Mouse (Mus musculus): ENCODE results near the gene Bgn. TPM values are rescaled to one million over a fixed set of nuclear protein-coding genes. Genes with fewer than 3 reads are reported as not detected.

Bgn gene
- total RNA-seq (2022): 100 to 1,000 TPM; 152 to 198 (median 182) TPM

DNA sequence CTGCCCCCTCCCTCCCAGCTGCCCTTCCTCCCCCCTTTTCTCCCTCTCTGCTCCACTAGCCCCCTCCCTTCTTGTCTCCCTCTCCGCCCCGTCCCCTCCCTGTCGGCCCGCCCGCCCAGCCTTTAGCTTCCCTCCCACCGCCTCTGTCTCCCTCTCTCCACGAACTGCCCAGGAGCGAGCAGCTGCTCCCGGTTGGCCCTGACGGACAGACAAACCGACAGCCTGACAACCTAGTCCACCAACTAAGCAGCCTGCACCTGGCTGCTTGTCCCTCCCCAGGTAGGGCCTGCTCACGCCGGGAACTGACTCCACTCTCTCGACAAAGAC lies at the start of gene Bgn:
Gene Bgn (plus strand): TSS at position 119 of the 327 bp plus-strand sequence.
- DNase-seq (ENCODE audit: low spot score): no peak

- no peak for DNase-seq (ENCODE audit: low spot score)
Observed at GRCm38 (mm10) chrX:73435252-73435651, 48.1 kb upstream of the Bgn start, which contains the start of gene Trex2. Gene Trex2 (minus strand): TSS chrX:73435344.

DNA sequence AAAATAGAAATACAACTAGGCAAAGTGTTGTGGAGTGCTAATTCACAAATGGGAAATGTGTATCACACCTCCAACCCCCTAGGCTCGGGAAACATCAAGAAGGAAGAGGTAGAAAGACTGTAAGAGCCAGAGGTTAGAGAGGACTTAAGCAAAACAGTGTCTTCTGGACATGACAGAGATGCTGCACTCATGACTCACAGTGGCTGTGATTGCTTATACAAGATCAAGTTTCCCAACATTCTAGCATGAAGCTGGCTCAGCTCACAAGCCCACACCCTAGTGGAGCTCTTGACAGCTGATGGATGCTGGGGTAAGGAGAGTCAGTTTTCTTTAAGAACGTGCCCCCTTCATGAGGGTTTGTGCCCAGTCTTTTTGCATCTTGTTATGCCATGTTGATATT lies 42.0 kb upstream of the Bgn start:
- no peak for DNase-seq (ENCODE audit: low spot score)

DNA sequence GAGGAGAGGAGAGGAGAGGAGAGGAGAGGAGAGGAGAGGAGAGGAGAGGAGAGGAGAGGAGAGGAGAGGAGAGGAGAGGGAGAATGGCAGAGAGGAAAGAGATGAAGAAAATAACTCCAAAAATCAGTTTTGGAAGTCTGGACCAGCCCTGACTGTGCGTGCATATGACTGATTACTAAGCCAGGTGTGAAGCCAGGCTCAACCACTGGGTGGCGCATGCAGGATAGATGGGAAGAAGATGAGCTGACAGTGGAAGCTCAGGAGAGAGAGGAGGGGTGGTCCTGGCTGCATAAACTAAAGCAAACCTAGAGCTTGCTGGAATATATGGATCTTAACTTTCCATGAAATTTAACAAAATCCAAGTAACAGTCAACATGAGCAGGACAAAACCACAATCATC lies 31.5 kb upstream of the Bgn start:
- DNase-seq (ENCODE audit: low spot score): peak; percentile 31

DNA sequence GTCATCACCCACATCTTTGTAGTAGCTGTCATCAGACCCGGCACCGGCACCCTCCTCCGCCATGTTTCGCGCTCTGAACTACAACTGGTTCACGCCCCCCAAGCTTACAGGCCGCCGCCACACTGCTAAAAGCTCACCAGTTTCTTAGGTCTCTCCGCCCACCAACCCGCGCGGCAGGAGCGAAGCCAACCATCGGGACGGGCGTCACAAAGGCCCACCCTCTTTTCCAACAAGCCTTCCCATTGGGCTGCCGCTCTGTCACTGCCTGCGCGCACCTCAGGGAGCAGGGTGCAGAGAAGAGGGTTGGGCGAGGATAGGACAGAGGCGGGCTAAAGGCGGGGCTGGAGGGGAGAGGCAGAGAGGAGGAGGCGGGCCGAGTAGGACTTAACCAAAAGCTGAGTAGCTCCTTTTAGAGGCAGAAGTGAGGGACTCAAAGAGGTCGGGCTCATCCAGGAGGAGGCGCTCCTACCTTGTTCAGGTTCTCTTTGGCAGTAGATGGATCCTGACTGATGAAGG lies 24.5 kb upstream of the Bgn start, which contains the start of gene Haus7:
Gene Haus7 (minus strand): TSS at position 168 of the 516 bp plus-strand sequence.
- peak; percentile 92 for DNase-seq (ENCODE audit: low spot score)

- no peak for DNase-seq (ENCODE audit: low spot score)
Observed at GRCm38 (mm10) chrX:73460792-73461191, 22.6 kb upstream of the Bgn start.

GRCm38 (mm10) chrX:73465483-73466186 lies 17.8 kb upstream of the Bgn start:
- DNase-seq (ENCODE audit: low spot score): no peak

DNA sequence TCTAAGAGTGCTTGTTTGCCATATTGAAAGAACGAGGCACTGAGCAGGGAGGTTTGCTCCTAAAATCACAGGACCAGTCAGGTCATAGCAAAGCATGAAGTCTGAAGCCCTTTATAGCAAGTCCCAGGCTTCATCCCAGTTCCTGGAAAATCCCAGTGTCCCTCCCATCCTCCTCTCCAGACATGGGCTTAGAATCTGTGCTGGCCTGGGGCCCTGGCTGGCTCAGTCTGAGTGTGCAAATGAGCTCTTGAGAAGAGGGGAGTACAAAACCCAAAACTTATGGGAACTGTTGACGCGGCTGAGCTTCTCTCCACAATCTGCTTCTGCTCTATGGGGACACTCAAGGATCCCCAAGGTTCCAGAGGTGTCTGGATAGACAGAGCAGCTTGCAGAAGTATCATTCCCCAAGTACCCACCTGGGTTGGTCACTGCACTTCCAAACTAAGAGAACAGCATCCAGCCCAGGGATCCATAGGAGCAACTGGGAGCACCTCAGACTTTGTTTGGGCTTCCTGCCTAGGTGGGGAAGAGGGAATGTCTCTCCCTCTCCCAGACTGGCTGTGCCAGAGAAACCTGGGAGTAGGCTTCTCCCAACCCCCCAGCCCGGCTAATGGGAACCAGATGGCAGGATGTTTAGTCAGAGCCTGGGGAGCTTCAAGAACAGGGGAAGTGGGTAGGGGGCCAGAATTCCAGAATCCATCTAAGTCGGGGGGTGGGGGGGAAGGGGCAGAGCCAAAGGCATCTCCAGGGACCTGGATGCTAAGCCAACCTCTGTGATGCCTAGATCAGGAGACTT lies 15.8 kb upstream of the Bgn start:
- no peak for DNase-seq (ENCODE audit: low spot score)

GRCm38 (mm10) chrX:73468330-73468729 lies 15.1 kb upstream of the Bgn start:
- DNase-seq (ENCODE audit: low spot score): no peak

DNA sequence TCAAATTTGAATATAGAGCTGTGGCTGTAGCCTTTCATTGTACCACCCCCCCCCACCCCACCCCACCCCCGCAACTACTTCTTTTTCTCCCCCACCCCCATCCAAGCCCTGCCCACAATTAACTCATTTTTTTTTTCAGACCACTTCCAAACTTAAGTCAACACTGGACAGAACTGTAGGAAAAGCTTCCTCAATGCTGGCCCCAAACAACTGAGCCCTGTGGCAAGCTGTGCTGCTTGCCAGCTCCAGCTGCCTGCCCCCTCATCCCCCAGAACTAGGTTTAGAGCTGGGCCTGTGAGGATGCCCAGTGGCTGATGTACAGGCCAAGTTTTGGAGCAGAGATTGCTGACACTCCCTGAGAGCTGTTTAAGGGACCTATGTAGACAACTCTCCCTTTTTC lies 14.7 kb upstream of the Bgn start:
- DNase-seq (ENCODE audit: low spot score): no peak

DNA sequence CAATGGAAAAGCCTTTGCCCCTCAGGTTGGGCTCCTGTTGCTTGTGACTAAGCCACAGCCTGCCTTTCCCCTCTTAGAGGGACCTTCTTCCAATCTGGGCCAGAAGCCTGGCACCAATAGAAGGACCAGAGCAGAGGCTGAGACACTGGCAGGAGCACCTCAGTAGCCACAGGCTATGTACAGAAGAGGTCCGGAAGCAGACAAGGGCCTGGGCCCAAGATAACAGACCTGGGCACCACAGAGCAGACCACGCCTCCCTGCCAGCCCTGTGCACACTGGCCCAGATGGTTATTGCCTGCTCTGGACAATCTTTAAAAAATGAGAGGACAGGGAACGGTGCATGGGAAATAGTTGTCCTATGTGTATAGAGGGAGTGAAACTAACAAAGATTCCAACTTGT lies 11.6 kb upstream of the Bgn start:
- no peak for DNase-seq (ENCODE audit: low spot score)

DNA sequence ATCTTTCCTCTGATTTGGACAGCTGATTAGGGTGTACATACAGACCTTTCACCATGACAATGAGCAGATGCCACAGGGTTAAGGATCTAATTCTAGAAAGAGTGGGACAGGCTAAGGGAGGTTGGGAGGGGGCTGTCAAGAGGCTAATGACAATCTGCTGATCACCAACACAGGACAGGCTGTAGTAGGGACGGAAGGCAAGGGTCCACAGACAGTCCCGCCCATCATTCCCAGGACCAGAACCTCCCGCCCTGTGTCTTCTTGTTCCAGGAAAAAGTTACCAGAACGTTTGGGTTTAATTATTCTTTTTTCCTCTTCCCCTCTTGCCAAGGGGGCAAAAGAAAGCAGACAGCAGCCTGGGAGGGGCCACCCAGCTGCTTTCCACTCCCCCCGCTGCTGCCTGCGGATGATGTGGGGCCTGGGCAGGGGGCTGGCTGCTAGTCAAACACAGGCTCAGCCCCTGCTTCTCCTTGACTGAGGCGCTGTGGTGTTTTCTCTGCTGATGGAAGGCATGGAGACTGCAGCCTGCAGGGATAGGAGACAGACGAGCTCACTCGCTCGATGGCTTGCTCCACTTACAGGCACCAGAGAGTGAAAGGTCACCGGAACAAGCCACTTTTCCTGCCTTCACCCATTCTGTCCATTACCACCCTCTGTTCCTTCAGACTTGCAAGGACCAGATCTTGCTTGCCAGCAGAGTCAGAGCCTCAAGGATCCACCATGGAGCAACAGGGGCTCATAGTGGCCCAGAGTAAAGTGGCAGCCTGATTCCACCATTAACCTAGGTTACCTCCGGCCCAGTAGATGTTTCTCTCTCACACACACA lies 8.8 kb upstream of the Bgn start:
- no peak for DNase-seq (ENCODE audit: low spot score)

- DNase-seq (ENCODE audit: low spot score): no peak
Observed at GRCm38 (mm10) chrX:73475658-73476256, 7.6 kb upstream of the Bgn start.

DNA sequence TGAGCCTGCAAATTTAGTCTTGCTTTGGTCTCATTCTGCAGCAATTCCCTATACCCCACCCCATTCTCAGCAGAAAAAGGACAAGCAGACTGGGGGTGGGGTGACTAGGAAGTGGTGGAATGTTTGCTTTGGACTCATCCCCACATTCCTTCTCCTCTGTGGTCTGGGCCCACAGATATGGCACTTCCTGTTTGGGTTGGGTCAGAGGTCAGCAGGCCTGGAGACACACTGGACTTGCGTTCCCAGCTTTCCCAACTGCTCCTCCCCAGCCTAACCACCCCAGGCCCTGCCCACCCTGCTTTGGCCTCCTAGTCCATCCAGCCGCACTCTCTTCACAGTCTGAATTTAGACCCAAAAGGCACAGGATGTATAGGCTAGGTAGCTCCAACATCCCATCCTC lies 6.8 kb upstream of the Bgn start:
- DNase-seq (ENCODE audit: low spot score): peak; percentile 67

GRCm38 (mm10) chrX:73477500-73477899 lies 5.9 kb upstream of the Bgn start:
- DNase-seq (ENCODE audit: low spot score): no peak

DNA sequence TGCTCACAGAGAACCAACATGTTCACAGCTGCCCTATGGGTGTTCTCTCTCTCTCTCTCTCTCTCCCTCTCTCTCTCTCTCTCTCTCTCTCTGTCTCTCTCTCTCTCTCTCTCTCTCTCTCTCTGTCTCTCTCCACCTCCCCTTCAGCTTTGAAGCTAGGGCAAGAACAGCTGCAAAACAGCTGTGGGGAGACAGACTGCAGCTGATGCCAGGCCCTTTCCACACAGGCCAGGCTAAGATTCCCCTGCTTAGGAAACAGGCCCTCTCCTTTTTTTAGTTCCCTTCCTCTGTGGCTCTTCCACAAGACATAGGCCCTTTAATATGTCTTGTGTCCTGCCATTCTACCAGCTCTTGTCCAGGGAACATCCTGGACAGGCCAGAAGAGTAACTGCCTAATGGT lies 3.7 kb upstream of the Bgn start:
- DNase-seq (ENCODE audit: low spot score): no peak

- no peak for DNase-seq (ENCODE audit: low spot score)
Observed at GRCm38 (mm10) chrX:73480334-73480733, 3.1 kb upstream of the Bgn start.

- DNase-seq (ENCODE audit: low spot score): no peak
Observed at GRCm38 (mm10) chrX:73482643-73483483, 539 bp upstream of the Bgn start.

DNA sequence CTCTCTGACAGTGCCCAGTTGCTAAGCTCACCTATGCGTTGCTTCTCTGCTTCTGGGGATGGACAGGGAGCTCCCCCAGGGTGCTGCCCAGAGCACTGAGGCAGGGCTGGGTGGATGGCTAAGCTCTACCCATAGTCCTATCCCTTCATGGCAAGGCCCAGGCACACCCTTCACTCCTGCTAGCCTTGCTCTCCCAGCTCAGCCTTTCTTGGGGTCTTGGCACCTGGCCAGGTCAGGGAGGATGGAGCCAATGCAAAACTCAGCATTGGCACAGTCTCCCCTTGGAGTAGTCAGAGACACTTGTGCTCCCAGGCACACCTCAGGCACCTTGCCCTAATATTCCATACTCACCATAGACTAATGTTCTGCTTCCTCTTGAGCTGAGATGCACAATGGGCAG lies 674 bp downstream of the Bgn start:
- DNase-seq (ENCODE audit: low spot score): no peak

GRCm38 (mm10) chrX:73484870-73485269 lies 1.5 kb downstream of the Bgn start:
- no peak for DNase-seq (ENCODE audit: low spot score)

DNA sequence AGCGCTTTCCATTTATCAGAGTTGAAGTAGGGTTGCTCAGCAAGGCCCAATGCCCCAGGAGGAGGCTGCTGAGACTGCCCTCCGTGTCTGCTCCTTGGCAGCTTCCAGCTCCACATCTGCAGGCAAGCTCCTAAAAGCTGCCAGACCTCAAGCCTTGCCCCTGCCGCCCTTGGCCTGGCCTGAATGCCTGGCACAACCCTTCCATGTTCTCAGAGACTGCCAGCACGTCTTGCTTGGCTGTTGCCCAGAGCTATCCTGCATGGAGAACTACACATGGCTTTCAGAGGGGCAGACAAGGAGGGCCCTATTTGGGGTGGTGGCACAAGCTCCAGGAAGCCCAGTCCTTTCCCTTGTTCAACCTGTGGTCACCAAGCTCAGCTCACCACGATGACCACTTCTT lies 3.5 kb downstream of the Bgn start:
- DNase-seq (ENCODE audit: low spot score): no peak

Data from heart, adult 8-10 months (tissue).